Mouse (Mus musculus): ENCODE measurements at regions not wholly inside any gene's neighbourhood (a gene's known extent, or its start where the extent isn't known, plus 50 kb on each side); places are given as distances from the start of the nearest gene placed in this dataset.

DNA sequence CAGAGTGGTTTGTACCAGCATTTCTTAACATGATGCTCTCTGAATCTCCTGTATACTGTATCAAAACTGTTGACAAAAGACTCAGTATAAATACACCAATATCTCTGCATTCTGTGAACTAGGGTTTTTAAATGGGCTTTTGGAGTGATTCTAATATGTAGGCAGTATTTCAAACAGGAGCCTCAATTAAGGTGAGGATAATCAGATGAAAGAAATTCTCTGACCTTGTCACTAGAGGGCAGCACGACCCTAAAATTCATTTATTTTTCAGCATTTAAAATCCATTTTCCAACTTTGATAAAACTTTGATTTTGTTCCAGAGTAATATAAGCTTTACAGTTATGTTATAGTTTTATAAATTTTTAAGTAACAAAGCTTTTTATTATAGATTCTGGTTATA is 114.5 kb downstream of the Rfx6 start:
- Histone ChIP-seq H3K27me3 (ENCODE audit: control insufficient read depth, insufficient read depth, low read length) (no peaks in the 10 kb centered on the region), H3K4me2 (ENCODE audit: low read depth, low read length) (no peak overlapping the region), H3K27ac (ENCODE audit: low read length) (no peak overlapping the region), H3K4me1 (ENCODE audit: control insufficient read depth, insufficient read depth, low read length) (no peaks in the 10 kb centered on the region), H3K9ac (ENCODE audit: low read length) (no peak overlapping the region), H3K4me3 (ENCODE audit: low read length) (no peak overlapping the region), H3K9me3 (replicated peaks; ENCODE audit: control insufficient read depth, low read length) (no peaks in the 10 kb centered on the region), H3K36me3 (ENCODE audit: control insufficient read depth, insufficient read depth) (no peaks in the 10 kb centered on the region)
- 4% methylated on average over 1 of the region's 1 CpGs for WGBS
- no peak for ATAC-seq (replicated peaks; ENCODE audit: extremely low read depth, insufficient read depth, low FRiP score)

DNA sequence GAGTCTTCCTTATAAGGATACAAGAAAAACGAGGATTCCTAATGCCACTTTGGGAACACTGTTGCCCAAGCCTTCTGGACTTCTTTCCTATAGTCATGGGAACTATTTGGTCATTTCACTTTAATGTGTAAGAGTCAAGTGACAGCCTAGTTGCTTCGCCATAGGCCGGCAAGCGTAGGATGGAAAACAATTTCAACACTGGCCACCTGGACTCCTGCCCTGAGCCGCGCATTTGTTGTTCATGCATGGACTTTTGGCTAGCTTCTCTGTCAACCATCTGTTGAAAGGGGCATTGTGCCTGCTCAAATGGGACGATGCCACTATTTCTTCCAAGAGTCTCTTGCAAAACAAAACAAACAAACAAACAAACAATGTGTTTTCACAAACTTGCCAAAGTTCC is 116.3 kb downstream of the Rfx6 start:
- Histone ChIP-seq H3K27me3 (ENCODE audit: control insufficient read depth, insufficient read depth, low read length) (no peaks in the 10 kb centered on the region), H3K4me3 (ENCODE audit: low read length) (no peak overlapping the region), H3K9ac (ENCODE audit: low read length) (no peak overlapping the region), H3K4me1 (ENCODE audit: control insufficient read depth, insufficient read depth, low read length) (no peaks in the 10 kb centered on the region), H3K9me3 (replicated peaks; ENCODE audit: control insufficient read depth, low read length) (no peaks in the 10 kb centered on the region), H3K4me2 (ENCODE audit: low read depth, low read length) (no peak overlapping the region), H3K27ac (ENCODE audit: low read length) (no peak overlapping the region), H3K36me3 (ENCODE audit: control insufficient read depth, insufficient read depth) (no peaks in the 10 kb centered on the region)
- WGBS: 80% methylated on average over 7 of the region's 7 CpGs
- no peak for ATAC-seq (replicated peaks; ENCODE audit: extremely low read depth, insufficient read depth, low FRiP score)

- Histone ChIP-seq H3K9ac (ENCODE audit: low read length) (no peak overlapping the region), H3K9me3 (replicated peaks; ENCODE audit: control insufficient read depth, low read length) (no peaks in the 10 kb centered on the region), H3K4me3 (ENCODE audit: low read length) (no peak overlapping the region), H3K4me2 (ENCODE audit: low read depth, low read length) (no peak overlapping the region), H3K27ac (ENCODE audit: low read length) (no peak overlapping the region), H3K36me3 (ENCODE audit: control insufficient read depth, insufficient read depth) (no peaks in the 10 kb centered on the region), H3K27me3 (ENCODE audit: control insufficient read depth, insufficient read depth, low read length) (no peaks in the 10 kb centered on the region), H3K4me1 (ENCODE audit: control insufficient read depth, insufficient read depth, low read length) (no peaks in the 10 kb centered on the region)
- 33% methylated on average over 1 of the region's 1 CpGs for WGBS
- ATAC-seq (replicated peaks; ENCODE audit: extremely low read depth, insufficient read depth, low FRiP score): no peak
These were observed 139.1 kb downstream of the Rfx6 start for GRCm38 (mm10) chr10:51816626-51817025.

DNA sequence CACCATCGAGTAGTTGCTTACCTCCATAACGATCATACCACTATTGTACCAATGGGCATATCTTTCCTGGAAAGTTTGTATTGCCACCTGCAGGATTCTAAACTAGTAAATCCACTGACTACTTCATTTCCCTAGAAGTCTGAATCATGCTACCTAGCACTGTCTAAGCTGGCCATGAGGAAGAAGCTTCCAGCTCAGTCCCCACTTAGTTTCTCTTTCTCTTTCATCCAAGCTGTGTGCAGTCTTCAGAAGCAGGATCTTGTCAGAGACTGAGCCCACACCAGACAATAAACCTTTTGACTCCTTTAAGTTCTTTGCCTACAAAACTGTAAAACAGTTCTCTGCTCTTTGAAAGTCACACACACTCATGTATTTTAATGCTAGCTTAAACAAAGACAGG is 146.3 kb downstream of the Rfx6 start:
- no peak for ATAC-seq (replicated peaks; ENCODE audit: extremely low read depth, insufficient read depth, low FRiP score)
- no peak overlapping the region for H3K4me3 ChIP-seq (ENCODE audit: low read length)
- H3K9ac ChIP-seq (ENCODE audit: low read length): no peak overlapping the region
- H3K36me3 ChIP-seq (ENCODE audit: control insufficient read depth, insufficient read depth): no peaks in the 10 kb centered on the region
- H3K4me2 ChIP-seq (ENCODE audit: low read depth, low read length): no peak overlapping the region
- H3K9me3 ChIP-seq (replicated peaks; ENCODE audit: control insufficient read depth, low read length): no peaks in the 10 kb centered on the region
- H3K4me1 ChIP-seq (ENCODE audit: control insufficient read depth, insufficient read depth, low read length): no peaks in the 10 kb centered on the region
- 93% methylated on average over 2 of the region's 2 CpGs for WGBS
- H3K27ac ChIP-seq (ENCODE audit: low read length): no peak overlapping the region
- H3K27me3 ChIP-seq (ENCODE audit: control insufficient read depth, insufficient read depth, low read length): no peaks in the 10 kb centered on the region

GRCm38 (mm10) chr10:51826431-51826964 is 148.9 kb downstream of the Rfx6 start:
- Histone ChIP-seq H3K36me3 (ENCODE audit: control insufficient read depth, insufficient read depth) (no peaks in the 10 kb centered on the region), H3K9me3 (replicated peaks; ENCODE audit: control insufficient read depth, low read length) (no peaks in the 10 kb centered on the region), H3K9ac (ENCODE audit: low read length) (no peak overlapping the region), H3K27ac (ENCODE audit: low read length) (no peak overlapping the region), H3K27me3 (ENCODE audit: control insufficient read depth, insufficient read depth, low read length) (no peaks in the 10 kb centered on the region), H3K4me1 (ENCODE audit: control insufficient read depth, insufficient read depth, low read length) (no peaks in the 10 kb centered on the region), H3K4me3 (ENCODE audit: low read length) (no peak overlapping the region), H3K4me2 (ENCODE audit: low read depth, low read length) (no peak overlapping the region)
- 79% methylated on average over 6 of the region's 6 CpGs for WGBS
- ATAC-seq (replicated peaks; ENCODE audit: extremely low read depth, insufficient read depth, low FRiP score): no peak

DNA sequence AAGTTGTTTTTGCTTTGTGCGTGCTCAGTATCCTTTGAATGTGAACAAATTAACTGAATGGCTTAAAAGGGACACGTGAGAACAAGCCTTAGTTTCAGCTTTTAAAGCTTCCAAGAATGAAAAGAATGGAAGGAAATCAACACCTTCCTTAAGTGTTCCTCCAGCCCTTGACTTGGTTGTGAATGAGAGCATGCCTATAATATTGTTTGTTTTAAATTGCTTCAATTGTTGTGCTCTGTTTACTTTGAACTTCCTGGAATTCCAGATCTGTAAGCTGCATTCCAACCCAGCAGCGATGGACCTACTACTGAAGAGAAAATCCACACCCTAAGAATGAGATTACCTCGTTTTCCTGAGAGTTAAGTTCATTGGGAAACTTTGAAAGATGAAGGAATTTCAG is 154.9 kb downstream of the Rfx6 start:
- Histone ChIP-seq H3K27ac (ENCODE audit: low read length) (no peak overlapping the region), H3K4me1 (ENCODE audit: control insufficient read depth, insufficient read depth, low read length) (no peaks in the 10 kb centered on the region), H3K9me3 (replicated peaks; ENCODE audit: control insufficient read depth, low read length) (no peaks in the 10 kb centered on the region), H3K4me3 (ENCODE audit: low read length) (no peak overlapping the region), H3K9ac (ENCODE audit: low read length) (no peak overlapping the region), H3K4me2 (ENCODE audit: low read depth, low read length) (peak overlapping the region; percentile 21; the same call in 1 of the 2 replicates), H3K27me3 (ENCODE audit: control insufficient read depth, insufficient read depth, low read length) (no peaks in the 10 kb centered on the region), H3K36me3 (ENCODE audit: control insufficient read depth, insufficient read depth) (no peaks in the 10 kb centered on the region)
- no peak for ATAC-seq (replicated peaks; ENCODE audit: extremely low read depth, insufficient read depth, low FRiP score)
- 34% methylated on average over 4 of the region's 4 CpGs for WGBS

GRCm38 (mm10) chr10:51843099-51843498 is 165.5 kb downstream of the Rfx6 start:
- no peaks in the 10 kb centered on the region for H3K4me1 ChIP-seq (ENCODE audit: control insufficient read depth, insufficient read depth, low read length)
- no peak overlapping the region for H3K4me2 ChIP-seq (ENCODE audit: low read depth, low read length)
- H3K27me3 ChIP-seq (ENCODE audit: control insufficient read depth, insufficient read depth, low read length): no peaks in the 10 kb centered on the region
- ATAC-seq (replicated peaks; ENCODE audit: extremely low read depth, insufficient read depth, low FRiP score): no peak
- WGBS: 71% methylated on average over 1 of the region's 1 CpGs
- no peak overlapping the region for H3K4me3 ChIP-seq (ENCODE audit: low read length)
- H3K9me3 ChIP-seq (replicated peaks; ENCODE audit: control insufficient read depth, low read length): no peaks in the 10 kb centered on the region
- no peak overlapping the region for H3K27ac ChIP-seq (ENCODE audit: low read length)
- H3K9ac ChIP-seq (ENCODE audit: low read length): no peak overlapping the region
- no peaks in the 10 kb centered on the region for H3K36me3 ChIP-seq (ENCODE audit: control insufficient read depth, insufficient read depth)

DNA sequence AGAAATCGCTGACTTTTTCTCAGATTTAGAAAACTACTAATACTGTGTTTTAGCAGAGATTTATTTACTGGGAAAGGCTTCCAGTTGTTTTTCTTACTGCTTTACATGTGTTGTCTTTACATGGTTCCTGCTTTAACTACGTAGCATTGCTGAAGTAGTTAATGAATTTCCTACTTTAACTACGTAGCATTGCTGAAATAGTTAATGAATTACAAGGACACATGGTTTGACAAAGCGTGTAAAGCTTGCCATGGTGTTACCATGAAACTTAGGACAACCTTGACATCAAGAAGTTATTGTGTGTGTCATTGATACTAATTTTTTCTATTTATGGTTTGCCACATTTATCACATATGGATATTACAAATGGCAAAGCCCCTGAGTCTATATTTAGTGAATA is 168.7 kb downstream of the Rfx6 start:
- ATAC-seq (replicated peaks; ENCODE audit: extremely low read depth, insufficient read depth, low FRiP score): no peak
- Histone ChIP-seq H3K4me1 (ENCODE audit: control insufficient read depth, insufficient read depth, low read length) (no peaks in the 10 kb centered on the region), H3K27me3 (ENCODE audit: control insufficient read depth, insufficient read depth, low read length) (no peaks in the 10 kb centered on the region), H3K4me3 (ENCODE audit: low read length) (no peak overlapping the region), H3K9me3 (replicated peaks; ENCODE audit: control insufficient read depth, low read length) (no peaks in the 10 kb centered on the region), H3K36me3 (ENCODE audit: control insufficient read depth, insufficient read depth) (no peaks in the 10 kb centered on the region), H3K4me2 (ENCODE audit: low read depth, low read length) (no peak overlapping the region), H3K9ac (ENCODE audit: low read length) (no peak overlapping the region), H3K27ac (ENCODE audit: low read length) (no peak overlapping the region)
- WGBS: 82% methylated on average over 4 of the region's 4 CpGs

DNA sequence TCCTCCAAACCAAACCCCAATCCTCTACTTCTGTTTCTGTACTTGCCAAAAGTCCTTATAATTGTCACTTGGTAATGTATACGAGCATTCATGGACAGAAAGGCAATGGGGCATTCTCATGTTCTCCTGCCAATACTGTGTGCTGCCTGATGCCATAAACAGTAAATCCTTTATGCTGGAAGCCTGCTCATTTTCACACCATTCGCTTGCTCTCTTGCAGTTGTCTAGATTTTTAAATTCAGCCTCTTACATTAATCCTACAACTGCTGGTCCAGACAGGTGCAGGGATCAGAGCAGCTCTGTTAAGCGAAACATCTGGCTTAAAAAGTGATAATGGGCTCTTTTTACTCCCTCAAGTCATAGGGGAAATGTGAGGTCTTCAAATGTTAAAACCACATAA is 152.9 kb upstream of the Vgll2 start:
- H3K4me3 ChIP-seq (ENCODE audit: low read length): no peak overlapping the region
- H3K27ac ChIP-seq (ENCODE audit: low read length): no peak overlapping the region
- no peaks in the 10 kb centered on the region for H3K27me3 ChIP-seq (ENCODE audit: control insufficient read depth, insufficient read depth, low read length)
- H3K4me1 ChIP-seq (ENCODE audit: control insufficient read depth, insufficient read depth, low read length): no peaks in the 10 kb centered on the region
- H3K4me2 ChIP-seq (ENCODE audit: low read depth, low read length): no peak overlapping the region
- ATAC-seq (replicated peaks; ENCODE audit: extremely low read depth, insufficient read depth, low FRiP score): no peak
- H3K9me3 ChIP-seq (replicated peaks; ENCODE audit: control insufficient read depth, low read length): no peaks in the 10 kb centered on the region
- no peak overlapping the region for H3K9ac ChIP-seq (ENCODE audit: low read length)
- WGBS: 70% methylated on average over 3 of the region's 3 CpGs
- no peaks in the 10 kb centered on the region for H3K36me3 ChIP-seq (ENCODE audit: control insufficient read depth, insufficient read depth)
